Mouse (Mus musculus) cerebellum, adult 11-12 months (tissue): ENCODE measurements around the gene Fmnl3.
"Not testable (repeated sequence)": the region's sequence is repeated elsewhere in the genome, so short reads cannot be mapped to it uniquely, and the experiment has no call there.

Source experiments
- DNase-seq: peaks from one replicate; pipeline ENCODE4 v3.0.0; 2022

Gene Fmnl3

DNA sequence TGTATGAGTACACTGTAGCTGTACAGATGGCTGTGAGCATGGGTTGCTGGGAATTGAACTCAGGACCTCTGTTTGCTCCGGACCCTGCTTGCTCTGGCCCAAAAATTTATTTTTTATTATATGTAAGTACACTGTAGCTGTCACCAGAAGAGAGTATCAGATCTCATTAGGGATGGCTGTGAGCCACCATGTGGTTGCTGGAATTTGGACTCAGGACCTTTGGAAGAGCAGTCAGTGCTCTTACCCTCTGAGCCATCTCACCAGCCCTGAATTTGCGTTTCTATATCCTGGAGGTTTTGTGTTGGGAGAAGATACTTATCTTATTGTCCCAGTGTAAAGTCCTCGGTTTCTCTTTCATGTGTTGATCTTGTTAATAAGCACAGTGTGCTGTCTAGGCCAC is 16.5 kb upstream of the Fmnl3 start:
- no peak for DNase-seq

DNA sequence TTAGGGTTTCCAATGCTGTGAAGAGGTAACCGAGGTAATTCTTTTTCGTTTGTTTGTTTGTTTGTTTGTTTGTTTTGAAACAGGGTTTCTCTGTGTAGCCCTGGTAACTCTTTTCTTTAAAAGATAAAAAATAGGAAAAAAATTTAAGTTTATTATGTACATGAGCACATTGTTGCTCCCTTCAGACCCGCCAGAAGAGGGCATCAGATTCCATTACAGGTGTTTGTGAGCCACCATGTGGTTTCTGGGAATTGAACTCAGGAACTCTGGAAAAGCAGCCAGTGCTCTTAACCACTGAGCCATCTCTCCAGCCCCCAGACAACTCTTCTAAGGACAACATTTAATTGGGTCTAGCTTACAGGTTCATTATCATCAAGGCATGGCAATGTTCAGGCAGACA is 15.8 kb upstream of the Fmnl3 start:
- not testable (repeated sequence) for DNase-seq

DNA sequence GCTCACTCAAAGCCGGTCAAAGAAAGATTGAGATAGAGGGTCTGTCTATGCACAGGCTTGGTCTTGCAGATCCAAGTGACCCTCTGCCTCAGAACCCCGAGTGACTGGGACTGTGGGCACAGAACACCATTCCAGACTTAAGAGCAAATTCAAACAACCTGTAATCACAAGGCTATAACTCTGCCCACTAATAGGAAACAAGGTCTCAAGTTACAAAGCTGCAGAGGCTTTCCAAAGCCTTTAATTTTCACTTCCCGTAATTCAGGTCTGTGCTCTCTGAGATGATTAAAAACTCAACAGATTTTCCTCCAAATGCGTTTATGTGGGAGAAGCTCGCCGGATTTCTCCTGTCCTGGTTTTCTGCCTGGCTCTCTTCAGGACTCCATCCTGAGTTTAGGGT is 13.8 kb upstream of the Fmnl3 start:
- DNase-seq, result no peak

DNA sequence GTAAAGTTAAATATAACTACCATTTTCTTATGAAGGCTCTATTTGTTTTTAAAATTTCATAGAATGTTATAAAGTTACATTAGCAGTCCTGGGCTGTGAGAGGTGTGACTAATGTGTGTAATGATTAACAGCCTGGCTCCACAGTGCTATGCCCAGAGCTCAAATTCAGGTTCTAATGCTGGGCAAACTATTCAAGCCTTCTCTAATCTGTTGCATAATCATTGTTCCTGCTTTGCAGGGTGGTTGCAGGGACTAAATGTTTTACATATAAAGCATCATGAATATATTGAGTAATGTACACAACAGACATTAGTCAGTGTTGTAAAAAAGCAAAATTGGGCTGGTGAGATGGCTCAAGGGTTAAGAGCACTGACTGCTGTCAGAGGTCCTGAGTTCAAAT is 12.6 kb upstream of the Fmnl3 start:
- no peak for DNase-seq

DNA sequence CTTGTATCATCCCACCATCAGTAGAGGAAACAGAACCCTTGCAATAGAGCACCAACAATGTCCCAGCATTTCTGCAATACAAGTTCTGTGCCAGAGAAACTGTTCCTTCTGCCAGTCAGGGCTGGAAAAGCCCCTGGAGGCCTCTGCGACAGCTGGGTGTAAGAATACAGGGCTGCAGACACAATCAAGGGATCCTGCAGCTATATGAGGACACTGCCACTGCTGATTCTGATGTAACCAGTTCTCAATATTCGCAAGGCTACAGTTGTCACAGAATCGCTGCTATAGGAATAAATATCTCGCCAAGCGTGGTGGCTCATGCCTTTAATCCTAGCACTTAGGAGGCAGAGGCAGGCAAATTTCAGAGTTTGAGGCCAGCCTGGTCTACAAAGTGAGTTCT is 6.0 kb upstream of the Fmnl3 start:
- no peak for DNase-seq

DNA sequence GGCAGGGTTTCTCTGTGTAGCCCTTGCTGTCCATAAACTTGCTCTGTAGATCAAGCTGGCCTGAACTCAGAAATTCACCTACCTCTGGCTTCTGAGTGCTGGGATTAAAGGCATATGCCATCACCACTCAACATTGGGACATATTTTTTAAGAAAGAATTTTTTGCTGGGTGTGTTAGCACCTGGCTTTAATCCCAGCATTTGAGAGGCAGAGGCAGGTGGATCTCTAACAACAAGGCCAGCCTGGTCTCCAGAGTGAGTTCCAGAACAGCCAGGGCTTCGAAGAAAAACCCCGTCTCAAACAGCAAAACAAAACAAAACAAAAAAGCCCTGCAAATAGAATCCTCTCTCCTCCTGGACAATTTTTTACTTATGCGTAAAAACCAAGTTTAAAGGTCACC is 5.3 kb upstream of the Fmnl3 start:
- no peak for DNase-seq

DNA sequence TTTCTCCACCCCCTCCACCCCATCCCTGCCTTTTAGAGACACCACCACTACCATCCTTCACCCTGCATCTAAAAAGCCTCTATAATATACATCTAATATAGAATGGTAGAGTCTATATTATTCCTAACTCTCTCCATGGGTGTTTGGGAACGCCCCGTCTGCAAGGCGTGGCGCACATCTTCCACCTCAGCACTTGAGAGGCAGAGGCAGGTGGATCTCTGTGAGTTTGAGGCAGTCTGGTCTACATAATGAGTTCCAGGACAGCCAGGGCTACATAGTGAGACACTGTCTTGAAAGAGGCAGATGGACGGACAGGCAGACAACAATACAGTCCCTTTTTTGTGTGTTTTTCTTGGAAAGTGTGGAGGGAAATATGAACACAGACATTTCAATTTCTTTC is 4.8 kb upstream of the Fmnl3 start:
- no peak for DNase-seq

DNA sequence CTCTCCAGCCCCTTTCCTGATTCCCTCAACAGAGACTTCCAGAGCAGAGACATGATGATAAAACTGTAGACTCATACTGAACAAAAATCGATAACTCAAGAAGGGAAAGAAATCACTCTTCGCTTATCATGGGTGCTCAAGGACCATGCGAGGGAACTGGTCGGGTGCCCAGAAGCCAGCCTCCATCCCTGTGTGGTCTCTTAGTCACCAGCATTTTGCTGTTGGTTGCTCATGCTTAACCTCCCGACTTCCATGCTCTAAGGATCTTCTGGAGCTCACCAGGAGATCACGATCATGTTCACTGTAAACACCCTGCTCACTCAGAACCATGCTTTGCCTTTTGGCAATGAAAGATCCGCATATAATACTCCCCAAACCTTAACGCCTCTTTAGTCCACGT is 2.5 kb upstream of the Fmnl3 start:
- DNase-seq, result no peak

DNA sequence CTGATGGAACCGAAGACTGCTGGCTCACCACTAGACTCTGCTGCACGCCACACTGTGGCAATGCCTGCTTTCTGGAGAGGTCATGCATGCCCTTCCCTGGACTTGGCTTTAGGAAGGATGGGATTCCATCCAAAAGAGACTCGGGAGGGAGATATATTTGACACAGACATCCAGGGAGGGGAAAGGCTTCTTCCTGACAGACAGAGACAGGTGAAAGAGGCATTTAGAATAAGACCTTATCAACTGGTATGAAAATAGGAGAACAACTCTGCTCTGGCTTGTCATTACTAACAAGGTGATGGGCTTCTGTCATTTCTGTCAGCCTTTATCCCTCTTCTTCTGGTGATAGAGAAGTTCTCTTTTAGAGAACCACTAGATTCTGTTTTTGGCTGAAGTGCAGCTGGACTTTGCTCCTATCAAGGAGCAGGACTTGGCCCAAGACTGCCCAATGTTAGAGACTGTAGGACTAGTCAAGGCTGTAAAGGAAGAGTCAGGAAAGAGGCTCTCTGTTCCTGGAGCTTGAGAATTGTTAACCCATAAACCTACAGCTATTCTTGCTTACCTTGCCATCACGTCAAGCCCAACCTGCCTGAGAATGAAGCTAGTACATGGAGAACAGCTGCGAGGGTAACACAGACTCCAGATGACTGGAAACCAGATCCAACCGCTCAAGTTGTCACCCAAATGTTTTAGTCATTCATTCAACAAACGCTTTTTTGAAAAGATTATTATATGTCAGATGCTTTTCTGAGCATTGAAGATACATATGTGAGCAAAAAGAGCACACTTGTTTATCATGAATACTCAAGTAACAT is 1.5 kb upstream of the Fmnl3 start:
- DNase-seq, result no peak

DNA sequence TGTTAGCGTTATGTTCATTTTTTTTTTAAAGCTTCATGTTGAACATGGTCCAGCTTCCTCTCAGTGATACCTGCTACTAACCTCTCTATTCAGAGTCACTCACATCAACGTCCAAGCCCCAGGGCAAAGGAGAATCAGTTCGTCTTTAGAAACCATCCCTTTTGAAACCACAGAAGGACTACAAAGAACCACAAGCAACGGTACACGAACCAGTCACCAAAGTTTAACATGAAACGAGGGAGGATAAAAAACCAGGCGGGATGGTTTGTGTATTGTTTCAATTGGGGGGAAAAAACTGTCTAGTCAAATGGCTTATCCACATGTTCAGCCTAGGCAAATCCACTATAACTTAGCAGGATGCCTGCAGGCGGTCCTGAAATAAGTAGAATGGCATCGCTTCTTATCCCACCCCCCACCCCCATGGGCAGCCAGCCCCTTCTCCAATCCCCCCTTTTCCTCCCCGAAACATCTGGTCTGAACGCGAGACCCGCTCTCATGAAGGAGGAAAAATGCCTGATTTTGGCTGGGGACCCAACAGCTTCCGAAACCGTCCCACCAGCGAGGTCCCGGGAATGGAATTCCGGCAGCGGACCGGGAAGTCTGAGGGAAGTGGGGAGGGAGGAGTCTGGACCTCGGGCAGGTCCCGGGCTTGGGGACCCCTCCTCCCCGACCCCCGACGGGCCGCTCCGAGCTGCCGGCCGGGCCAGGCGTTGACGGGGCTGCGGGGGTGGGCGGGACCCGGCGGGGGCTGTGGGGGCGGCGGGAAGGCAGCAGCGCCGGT is 701 bp downstream of the Fmnl3 start:
- DNase-seq, result no peak

DNA sequence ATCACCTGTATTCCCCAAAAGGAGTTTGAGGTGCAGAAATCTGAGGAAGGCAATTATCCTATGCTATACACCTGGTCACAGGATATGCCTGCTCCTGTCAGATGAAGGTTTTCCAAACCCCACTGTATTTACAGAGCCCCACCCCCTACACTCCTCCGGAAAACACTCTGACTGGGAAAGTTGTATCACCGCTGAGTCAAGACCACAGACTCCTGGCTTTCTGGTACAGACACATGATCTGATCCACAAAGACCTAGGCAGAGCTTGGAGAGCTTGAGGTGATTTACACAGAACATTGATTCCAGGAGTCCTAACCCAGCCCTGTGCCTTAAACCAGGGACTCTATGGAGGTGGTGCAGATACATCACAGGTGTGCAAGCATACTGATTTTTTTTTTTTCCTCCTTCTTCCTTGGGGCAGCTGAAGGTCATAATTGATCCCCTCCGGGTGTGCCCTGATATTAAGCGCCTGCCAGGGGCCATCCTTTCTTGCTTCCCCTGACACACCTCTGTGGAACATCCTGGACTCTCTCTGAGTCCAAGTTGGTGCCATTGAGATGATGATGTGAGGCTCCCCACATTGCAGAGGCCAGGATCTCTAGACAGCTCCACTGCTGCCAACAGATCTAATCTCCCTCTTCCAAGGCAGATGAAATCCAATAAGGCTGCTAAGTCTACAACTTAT is 1.6 kb downstream of the Fmnl3 start:
- no peak for DNase-seq

DNA sequence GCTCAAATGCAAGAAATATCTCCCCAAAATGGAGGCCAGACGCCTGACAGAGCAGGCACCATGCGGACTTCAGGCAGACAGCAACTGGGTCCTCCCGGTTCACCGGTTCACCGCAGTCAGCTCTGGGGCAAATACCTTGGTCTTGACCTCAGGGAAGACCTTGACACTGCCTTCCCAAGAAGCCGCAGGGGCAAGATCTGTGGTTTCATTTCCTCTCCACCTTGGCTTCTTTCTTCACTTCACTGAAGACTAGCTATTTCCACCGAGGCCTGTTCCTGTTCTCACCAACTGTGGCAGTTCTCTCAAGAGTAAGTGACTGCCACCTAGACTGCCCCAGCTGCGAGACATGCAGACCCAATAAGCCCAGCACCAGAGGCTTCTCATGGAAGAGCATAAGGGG is 5.4 kb downstream of the Fmnl3 start:
- no peak for DNase-seq

DNA sequence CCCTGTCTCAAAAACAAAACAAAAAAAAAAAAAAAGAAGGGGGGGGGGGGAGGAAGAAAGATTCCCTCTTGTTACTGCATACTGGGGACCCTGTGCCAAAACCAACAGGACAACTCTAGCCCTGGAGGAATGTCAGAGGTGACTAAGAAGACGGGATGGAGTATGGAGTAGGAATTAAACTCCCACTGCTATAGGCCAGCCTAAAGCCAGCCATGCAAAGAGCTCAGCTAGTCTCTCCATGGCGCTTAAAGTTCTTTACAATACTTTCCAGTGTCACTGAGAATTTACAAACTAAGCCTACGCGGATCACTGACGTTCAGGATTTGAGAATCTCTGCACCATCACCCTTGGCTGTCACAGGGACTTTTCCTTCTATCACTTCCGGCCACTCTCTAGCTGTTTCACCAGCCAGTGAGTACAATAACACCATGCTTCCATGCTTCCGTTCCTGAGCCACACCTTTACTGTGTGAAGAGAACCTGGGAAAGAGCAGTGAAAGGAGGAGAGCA is 6.2 kb downstream of the Fmnl3 start:
- no peak for DNase-seq

DNA sequence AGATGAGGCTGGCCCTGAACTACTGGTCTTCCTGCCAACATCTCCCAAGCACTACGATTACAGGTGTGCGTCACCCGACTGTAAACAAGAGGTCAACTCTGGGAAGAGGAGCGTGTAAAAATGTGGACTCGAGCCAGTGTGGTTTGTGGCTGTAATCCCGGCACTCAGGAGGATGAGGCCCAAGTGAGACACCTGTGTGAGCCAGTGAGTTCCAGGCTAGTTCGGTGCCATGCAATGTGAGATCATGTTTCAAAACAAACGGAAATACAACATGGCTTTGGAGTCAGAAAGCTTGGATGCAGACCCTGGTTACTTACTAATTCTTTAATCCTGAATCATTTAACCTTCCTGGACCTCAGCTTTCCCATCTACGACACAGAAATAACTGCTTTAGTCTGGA is 11.3 kb downstream of the Fmnl3 start:
- no peak for DNase-seq

DNA sequence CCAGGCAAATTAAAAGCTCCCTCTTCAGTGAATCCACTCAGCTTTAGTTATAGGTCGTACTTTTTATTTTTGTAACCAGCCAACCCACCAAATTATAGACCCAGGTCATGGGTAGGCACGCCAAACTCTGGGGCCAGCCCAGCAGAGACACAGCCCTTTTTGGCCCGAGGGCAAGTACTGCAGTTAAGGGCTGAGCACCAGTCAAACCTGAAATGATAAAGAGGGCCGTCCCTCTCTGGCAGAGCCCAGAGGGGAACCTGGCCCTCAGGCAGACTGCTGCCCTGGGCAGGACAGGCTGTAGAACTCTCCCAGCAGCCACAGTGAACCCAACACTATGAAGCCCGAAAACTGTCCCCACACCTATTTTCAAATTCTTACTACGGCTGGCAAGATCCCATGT is 13.8 kb downstream of the Fmnl3 start:
- DNase-seq, result no peak

DNA sequence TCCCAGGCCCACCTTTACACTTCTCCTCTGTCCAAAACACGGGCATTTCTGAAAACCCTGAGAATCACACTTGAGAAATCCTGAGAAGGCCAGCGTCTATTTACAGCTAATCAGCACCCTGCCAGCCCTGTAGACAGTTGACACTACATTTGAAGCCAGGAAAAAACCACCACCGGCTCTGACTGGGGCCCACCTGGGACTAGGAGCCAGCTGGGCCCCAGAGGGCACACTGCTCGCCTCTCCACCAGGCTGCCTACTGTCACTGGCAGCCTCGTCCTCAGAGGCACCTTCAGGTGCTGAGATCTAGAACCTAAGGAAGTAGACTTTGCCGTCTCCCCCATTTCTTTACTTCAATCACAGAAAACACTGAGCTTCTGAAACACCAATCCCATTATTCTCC is 14.6 kb downstream of the Fmnl3 start:
- no peak for DNase-seq

DNA sequence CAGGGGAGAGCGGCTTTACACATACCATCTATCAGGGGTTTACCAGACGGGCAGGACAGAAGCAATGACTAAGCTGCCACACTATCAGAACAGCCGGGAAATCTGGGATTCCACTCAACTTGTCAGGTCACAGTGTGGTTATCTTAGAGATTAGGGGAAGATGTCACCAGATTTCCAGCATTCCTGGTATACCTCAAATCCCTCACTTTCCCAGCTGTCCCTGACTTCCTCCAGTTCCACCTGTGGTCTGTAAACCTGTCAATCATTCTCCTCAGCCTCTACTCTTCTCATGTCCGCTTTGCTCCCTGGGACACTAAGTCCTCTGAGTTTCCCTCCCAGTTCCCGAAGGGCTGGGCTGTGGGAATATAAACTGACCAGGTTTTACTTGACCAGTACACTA is 18.0 kb downstream of the Fmnl3 start:
- no peak for DNase-seq

DNA sequence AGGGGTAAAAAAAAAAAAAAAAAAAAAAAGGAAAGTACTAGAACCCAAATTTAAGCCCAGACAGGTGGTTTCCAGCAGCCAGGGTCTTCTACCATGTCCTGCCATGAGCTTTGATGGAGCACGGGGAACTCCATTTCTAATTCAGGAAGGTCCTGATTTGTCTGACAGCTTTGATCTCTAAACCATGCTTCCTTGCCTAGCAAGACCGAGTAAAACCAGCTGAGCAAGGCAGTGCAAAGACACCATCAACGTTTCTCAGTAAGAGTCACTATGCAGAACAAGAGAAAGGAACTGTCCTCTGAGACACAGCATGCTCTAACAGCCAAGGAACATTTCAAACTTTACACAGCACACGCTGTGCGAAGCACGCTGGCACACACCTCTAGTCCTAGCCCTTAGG is 18.7 kb downstream of the Fmnl3 start:
- DNase-seq, result no peak

DNA sequence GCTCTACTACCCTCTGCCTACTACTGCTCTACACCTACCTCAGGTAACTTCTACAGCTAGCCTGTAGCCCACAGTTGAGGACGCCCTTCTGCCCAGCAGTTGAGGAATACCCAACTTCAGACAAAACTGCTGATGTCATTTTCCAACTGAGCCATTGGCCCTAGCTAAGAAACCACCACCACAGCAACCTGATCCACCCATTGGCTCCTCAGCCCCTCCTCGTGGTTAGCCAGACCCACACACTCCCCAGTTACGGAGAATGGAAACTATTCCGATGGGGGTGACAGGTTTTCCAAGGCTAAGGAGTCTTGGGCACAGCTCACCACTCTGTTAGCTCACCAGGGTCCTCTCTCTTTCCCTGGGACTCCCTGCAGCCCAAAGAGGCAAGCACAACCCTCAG is 25.3 kb downstream of the Fmnl3 start:
- DNase-seq, result no peak

DNA sequence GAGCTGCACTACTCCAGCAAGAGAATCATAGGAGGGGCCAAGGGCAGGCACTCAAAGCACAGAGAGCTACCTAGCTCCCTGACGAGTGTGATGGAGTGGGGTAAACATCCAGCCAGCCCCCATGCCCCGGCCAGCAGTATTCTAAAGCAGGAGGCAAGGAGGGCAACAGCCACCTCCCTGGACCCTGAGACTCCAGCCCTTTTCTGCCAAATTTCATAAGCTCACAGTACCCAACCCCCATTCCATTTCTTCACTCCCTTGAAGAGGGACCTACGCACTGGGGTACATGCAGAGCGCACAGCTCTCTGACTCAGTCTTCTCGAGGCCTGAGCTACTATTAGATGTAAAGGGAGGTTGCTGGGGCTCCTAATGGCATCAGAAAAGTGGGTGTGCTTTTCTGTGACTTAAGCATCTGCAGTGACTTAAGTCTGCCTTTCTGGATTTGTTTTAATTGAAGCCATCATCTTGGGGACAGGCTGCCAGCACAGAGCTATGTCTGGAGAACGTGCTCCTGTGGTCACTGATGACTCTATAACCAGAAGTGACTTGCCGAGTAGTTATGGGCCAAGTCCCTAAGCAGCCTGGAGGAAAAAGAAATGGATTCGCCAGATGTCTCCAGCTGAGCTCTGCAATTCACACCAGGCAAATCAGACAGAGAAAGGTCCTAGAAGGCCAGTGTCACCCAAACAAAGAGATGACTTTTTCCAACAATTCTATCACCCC is 26.0 kb downstream of the Fmnl3 start:
- no peak for DNase-seq

DNA sequence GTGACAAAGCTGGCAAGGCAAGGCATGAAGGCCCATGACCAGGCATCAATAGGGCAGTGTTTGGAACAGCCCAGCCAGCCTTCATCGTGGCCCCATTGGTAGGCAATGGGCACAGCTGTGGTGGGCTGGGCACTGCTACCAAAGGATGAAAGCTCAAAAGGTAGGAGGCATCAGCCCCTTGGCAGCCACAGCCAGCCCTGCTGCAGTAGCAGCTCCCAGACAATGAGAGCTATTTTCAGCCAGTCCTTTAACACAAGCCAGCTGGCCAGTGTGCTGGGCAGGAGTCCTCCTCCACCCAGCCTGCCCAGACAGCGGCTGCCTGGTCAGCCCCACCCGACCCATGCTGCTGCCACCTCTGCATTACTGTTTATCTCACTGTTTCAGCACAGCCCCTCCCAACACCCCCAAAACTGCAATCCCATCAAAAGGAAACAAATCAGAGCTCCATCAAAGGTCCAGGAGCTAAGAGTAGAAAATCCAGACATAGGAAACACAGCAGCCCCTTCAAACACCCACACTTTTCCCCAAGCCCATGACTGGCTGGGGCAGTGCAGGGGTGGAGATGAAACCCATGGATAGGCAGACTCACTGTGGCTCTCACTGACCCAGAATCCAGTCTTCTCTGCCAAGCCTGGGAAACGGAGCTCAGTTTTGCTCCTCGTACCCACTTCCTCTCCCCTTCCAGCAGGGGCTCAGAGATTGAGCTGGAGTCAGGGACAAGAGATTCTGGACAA is 26.7 kb downstream of the Fmnl3 start:
- DNase-seq, result peak; percentile 32
